ENCODE assay signal across 8 mouse cellular contexts in the genomic region with DNA sequence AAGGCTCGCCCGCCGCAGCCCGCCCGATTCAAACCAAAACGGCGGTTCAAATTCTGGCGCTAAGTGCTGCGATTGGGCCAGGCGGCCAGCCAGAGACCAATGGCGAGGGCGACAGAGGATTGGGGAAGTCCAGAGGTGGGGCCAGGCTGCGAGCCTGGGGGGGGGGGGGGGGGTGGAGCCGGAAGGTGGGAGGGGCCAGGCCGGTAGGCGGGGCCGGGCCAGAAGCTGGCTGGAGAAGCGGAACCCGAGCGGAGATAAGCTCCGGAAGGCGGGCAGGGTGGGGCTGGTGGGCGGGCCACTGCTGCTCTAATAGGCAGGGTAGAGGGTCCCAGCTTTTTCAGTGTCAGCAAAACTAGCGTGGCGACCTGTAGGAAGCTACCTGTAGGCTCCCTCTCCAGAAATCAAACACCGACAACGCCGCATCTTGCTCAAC. TPM values are rescaled to one million over a fixed set of nuclear protein-coding genes. Genes with fewer than 3 reads are reported as not detected.
DNase-seq lines count a peak whose midpoint lies in the region; ATAC-seq and TF ChIP-seq lines count a peak whose summit lies in the region.

No protein-coding gene starts in this region.

- peak overlapping the region; percentile 82 for H3K4me2 ChIP-seq in embryonic facial prominence, embryonic 15.5 days (replicated peaks)
- peak overlapping the region; percentile 82 for H3K4me2 ChIP-seq in limb, embryonic 14.5 days (replicated peaks; ENCODE audit: low read depth, low read length, severe bottlenecking)
- peak overlapping the region; percentile 98 for H3K4me2 ChIP-seq in midbrain, embryonic 16.5 days (ENCODE audit: low read length)

- peak overlapping the region; percentile 17; the same call in 1 of the 2 replicates for H3K27ac ChIP-seq in bone marrow macrophage, adult 2 months (ENCODE audit: insufficient read depth, low read depth, low read length)
- 0 out of 2 replicates have a peak overlapping the region, but pooled peaks have one; percentile 51 for H3K27ac ChIP-seq in embryonic facial prominence, embryonic 15.5 days (replicated peaks)
- peak overlapping the region; percentile 71; the same call in 1 of the 2 replicates for H3K27ac ChIP-seq in limb, embryonic 14.5 days (replicated peaks; ENCODE audit: low read depth, low read length)
- no peak overlapping the region for H3K27ac ChIP-seq in midbrain, embryonic 16.5 days (ENCODE audit: low read length)
- peak overlapping the region; percentile 72 for H3K27ac ChIP-seq in spleen, adult 2 months (ENCODE audit: insufficient read depth, low read length)

- peaks cover 15% of the 10 kb centered on the region for H3K4me1 ChIP-seq in bone marrow macrophage, adult 2 months (ENCODE audit: control insufficient read depth, insufficient read depth, low read length)
- H3K4me1 ChIP-seq in embryonic facial prominence, embryonic 15.5 days: peaks cover 25% of the 10 kb centered on the region
- H3K4me1 ChIP-seq in limb, embryonic 14.5 days (ENCODE audit: control insufficient read depth, insufficient read depth, low read length): peaks cover 24% of the 10 kb centered on the region
- H3K4me1 ChIP-seq in midbrain, embryonic 16.5 days (ENCODE audit: control insufficient read depth, insufficient read depth, low read length): peaks cover 4% of the 10 kb centered on the region; the same call in 1 of the 2 replicates
- H3K4me1 ChIP-seq in spleen, adult 2 months (ENCODE audit: control insufficient read depth, insufficient read depth, insufficient read length): no peaks in the 10 kb centered on the region; the same call in 1 of the 2 replicates

- no peak for TF ChIP-seq CTCF in bone marrow macrophage, adult 2 months (IDR thresholded peaks at IDR 0.05; ENCODE audit: low read depth, low read length)
- no peak for TF ChIP-seq CTCF in spleen, adult 2 months (IDR thresholded peaks at IDR 0.05; ENCODE audit: extremely low read depth, insufficient read depth, insufficient read length, insufficient replicate concordance)

- ATAC-seq in embryonic facial prominence, embryonic 15.5 days (ENCODE audit: insufficient number of reproducible peaks, low FRiP score, low TSS enrichment, low read depth): peak; percentile 97
- peak; percentile 97 for ATAC-seq in limb, embryonic 14.5 days (ENCODE audit: low FRiP score, low read depth)
- ATAC-seq in midbrain, embryonic 16.5 days: peak; percentile 98

- no peaks in the 10 kb centered on the region for H3K9me3 ChIP-seq in embryonic facial prominence, embryonic 15.5 days (replicated peaks)
- no peaks in the 10 kb centered on the region for H3K9me3 ChIP-seq in limb, embryonic 14.5 days (ENCODE audit: control insufficient read depth, low read length)
- no peaks in the 10 kb centered on the region for H3K9me3 ChIP-seq in midbrain, embryonic 16.5 days (replicated peaks; ENCODE audit: control insufficient read depth, low read length, poor library complexity, severe bottlenecking)

- peak overlapping the region; percentile 64 for H3K9ac ChIP-seq in embryonic facial prominence, embryonic 15.5 days
- peak overlapping the region; percentile 88 for H3K9ac ChIP-seq in limb, embryonic 14.5 days (ENCODE audit: low read depth, low read length, severe bottlenecking)
- H3K9ac ChIP-seq in midbrain, embryonic 16.5 days (ENCODE audit: low read depth, low read length): peak overlapping the region; percentile 52; the same call in 1 of the 2 replicates

- H3K36me3 ChIP-seq in embryonic facial prominence, embryonic 15.5 days: no peaks in the 10 kb centered on the region
- no peaks in the 10 kb centered on the region for H3K36me3 ChIP-seq in limb, embryonic 14.5 days (ENCODE audit: control insufficient read depth, insufficient read depth, low read length)
- H3K36me3 ChIP-seq in midbrain, embryonic 16.5 days (ENCODE audit: control insufficient read depth, insufficient read depth, low read length): no peaks in the 10 kb centered on the region
- H3K36me3 ChIP-seq in spleen, adult 2 months (ENCODE audit: control insufficient read depth, insufficient read depth, low read length): no peaks in the 10 kb centered on the region

- peak; percentile 84 to 85 for DNase-seq in B cell, adult 2 months
- peak; percentile 83 to 84 for DNase-seq in heart, adult 9 months (ENCODE audit: low spot score in 2 of 2)
- DNase-seq in kidney, adult 9 months: peak; percentile 83
- peak; percentile 95 for DNase-seq in limb, embryonic 14.5 days (ENCODE audit: low spot score)
- peak; percentile 75 to 87 for DNase-seq in spleen, adult 2 months (ENCODE audit: low read depth in 1 of 2, low spot score in 2 of 2)

- no peaks in the 10 kb centered on the region for H3K27me3 ChIP-seq in embryonic facial prominence, embryonic 15.5 days
- no peaks in the 10 kb centered on the region for H3K27me3 ChIP-seq in limb, embryonic 14.5 days (ENCODE audit: control insufficient read depth, insufficient read depth, low read length)
- no peaks in the 10 kb centered on the region for H3K27me3 ChIP-seq in midbrain, embryonic 16.5 days (ENCODE audit: control insufficient read depth, insufficient read depth, low read depth, low read length)
- no peaks in the 10 kb centered on the region for H3K27me3 ChIP-seq in spleen, adult 2 months (ENCODE audit: control insufficient read depth, insufficient read depth, low read length)

- peak overlapping the region; percentile 67 for H3K4me3 ChIP-seq in bone marrow macrophage, adult 2 months (ENCODE audit: insufficient read depth, low read length)
- peak overlapping the region; percentile 80 for H3K4me3 ChIP-seq in embryonic facial prominence, embryonic 15.5 days (replicated peaks)
- peak overlapping the region; percentile 82 for H3K4me3 ChIP-seq in limb, embryonic 14.5 days (replicated peaks; ENCODE audit: low read length)
- peak overlapping the region; percentile 70 for H3K4me3 ChIP-seq in midbrain, embryonic 16.5 days (ENCODE audit: low read depth, low read length)
- peak overlapping the region; percentile 78 for H3K4me3 ChIP-seq in spleen, adult 2 months (ENCODE audit: extremely low read depth, insufficient read depth, insufficient read length)

- TF ChIP-seq POLR2A in bone marrow macrophage, adult 2 months (IDR thresholded peaks at IDR 0.05; ENCODE audit: borderline replicate concordance, low read depth, low read length): no peak
- peak; percentile 55; the same call in 1 of the 2 replicates for TF ChIP-seq POLR2A in limb, embryonic 14.5 days (IDR thresholded peaks at IDR 0.05; ENCODE audit: borderline replicate concordance, extremely low read depth, insufficient read depth, insufficient read length)
- peak; percentile 34; the same call in 1 of the 2 replicates for TF ChIP-seq POLR2A in spleen, adult 2 months (IDR thresholded peaks at IDR 0.05; ENCODE audit: low read depth, low read length)

- WGBS in embryonic facial prominence, embryonic 15.5 days: under 1% methylated on average over 23 of the region's 28 CpGs
- WGBS in limb, embryonic 14.5 days: 1% methylated on average over 24 of the region's 28 CpGs
- under 1% methylated on average over 11 of the region's 28 CpGs for WGBS in midbrain, embryonic 16.5 days
- WGBS in spleen, adult 2 months: 1% methylated on average over 28 of the region's 28 CpGs

RNA-seq across cellular contexts. Expression of a gene that starts 0.3 kb away (rescaled TPM):
- polyA plus RNA-seq in bone marrow macrophage, adult 2 months (2012; ENCODE audit: insufficient read depth, insufficient read length, missing spikeins): 92.5 and 110 TPM in 2 replicates
- 29.2 and 35.5 TPM in 2 replicates for polyA plus RNA-seq in embryonic facial prominence, embryonic 15.5 days (2015; fragmentation: Nextera tagmentation; extraction: Ambion mirVana)
- polyA plus RNA-seq in limb, embryonic 14.5 days (2012; rRNA removed): 21.9 and 43.1 TPM in 2 replicates
- polyA plus RNA-seq in limb, embryonic 14.5 days (2014; fragmentation: Nextera tagmentation; extraction: Ambion mirVana): 47.7 and 53.5 TPM in 2 replicates
- polyA plus RNA-seq in midbrain, embryonic 16.5 days (2015; fragmentation: Nextera tagmentation; extraction: Ambion mirVana): 3.3 and 5.1 TPM in 2 replicates
- polyA plus RNA-seq in spleen, adult 2 months (2012; rRNA removed): 4.6 and 5.0 TPM in 2 replicates
